Mouse (Mus musculus) small intestine, adult 2 months (tissue): ENCODE results near the gene Abcb10.

Experiments
- CTCF ChIP-seq: fragments of 200-500 bp; IDR thresholded peaks from 2 replicates; pipeline ENCODE4 v1.5.1; 2012; ENCODE audit warnings: low read depth, mild to moderate bottlenecking, control low read depth, inconsistent platforms, low read length, moderate library complexity, mixed read lengths; ENCODE audit not compliant: insufficient replicate concordance, insufficient read length; ENCODE audit errors: extremely low read depth
- POLR2A ChIP-seq: fragments of 200-500 bp; IDR thresholded peaks from 2 replicates; pipeline ENCODE4 v1.6.1; 2012; ENCODE audit warnings: low read depth, mild to moderate bottlenecking, control low read depth, inconsistent platforms, low read length, moderate library complexity

DNA sequence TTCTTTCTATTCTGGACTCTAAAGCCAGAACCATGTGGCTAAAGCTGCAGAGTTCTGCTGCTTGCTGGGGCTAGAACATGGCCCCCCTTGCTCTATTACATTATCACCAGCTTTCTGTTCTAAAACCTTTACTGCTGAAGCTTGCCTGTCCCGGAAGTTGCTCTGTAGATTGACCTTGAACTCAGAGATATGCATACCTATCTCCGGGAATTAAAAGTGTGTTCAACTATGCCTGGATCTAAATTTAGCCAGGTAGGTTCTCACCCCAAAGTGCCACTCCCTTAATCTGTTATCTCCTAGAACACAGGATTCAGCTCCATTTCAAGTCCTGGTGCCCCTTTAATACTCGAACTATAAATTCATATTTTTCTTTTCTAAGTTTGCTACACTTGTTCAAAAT is 28.7 kb upstream of the Abcb10 start:
- TF ChIP-seq POLR2A (no peak), CTCF (no peak)
